Mouse (Mus musculus): ENCODE results near the gene Sh3rf1.

DNA sequence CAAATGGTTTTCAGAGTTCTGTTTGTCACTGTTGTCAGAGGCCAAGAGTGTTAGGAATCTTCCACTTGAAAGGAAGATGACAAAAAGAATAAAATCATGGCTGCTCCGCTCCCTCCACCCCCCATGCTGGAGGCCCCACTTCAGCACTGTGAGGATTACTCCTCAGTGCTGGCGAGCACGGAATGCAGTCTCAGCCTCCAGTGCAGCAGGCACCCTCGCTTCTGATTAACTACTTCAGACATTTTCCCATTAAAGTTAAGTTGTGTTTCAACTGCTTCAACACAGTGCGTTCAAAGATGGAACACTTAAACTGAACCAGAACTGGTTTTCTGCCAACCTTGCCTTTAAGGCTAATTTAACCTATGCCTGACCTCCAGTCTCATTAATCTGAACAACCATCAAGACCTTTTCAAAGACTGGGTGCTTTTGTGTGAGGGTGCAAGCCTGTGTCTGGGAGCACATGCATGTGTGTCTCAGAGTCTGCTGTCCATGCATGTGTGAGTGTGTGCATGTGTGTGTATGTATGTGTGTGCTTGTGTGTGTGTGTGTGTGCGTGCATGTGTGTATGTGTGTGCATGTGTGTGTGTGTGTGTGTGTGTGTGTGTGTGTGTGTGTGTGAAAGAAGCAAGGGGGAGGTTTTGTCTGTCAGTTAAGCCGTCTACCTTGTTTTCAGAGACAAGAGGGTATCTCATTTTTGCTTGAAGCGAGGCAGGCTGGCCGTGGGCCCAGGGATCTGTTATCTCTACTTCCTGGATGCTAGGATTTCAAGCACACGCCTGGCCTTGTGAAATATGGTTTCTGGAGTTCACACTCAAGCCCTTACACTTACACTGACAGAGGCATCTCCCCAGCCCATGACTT lies 51.2 kb downstream of the Sh3rf1 start:
- TF ChIP-seq CTCF (IDR thresholded peaks at IDR 0.05; ENCODE audit: borderline replicate concordance, insufficient read depth, low read depth, low read length) (no peak), POLR2A (IDR thresholded peaks at IDR 0.05; ENCODE audit: borderline replicate concordance, insufficient read depth, low read length) (no peak)
